ENCODE assay signal across 9 mouse cellular contexts in genomic region chr9:29943209-29944070, GRCm38 (mm10). TPM values are rescaled to one million over a fixed set of nuclear protein-coding genes. Genes with fewer than 3 reads are reported as not detected.
DNase-seq lines count a peak whose midpoint lies in the region; ATAC-seq and TF ChIP-seq lines count a peak whose summit lies in the region.
"Had no signal": no experiment of that assay in that cellular context is flagged by ENCODE, and none has a peak within 500 bp of the region (broad histone marks: within the 10 kb centered on the region; RNA-seq: fewer than 3 reads in every experiment).

No protein-coding gene starts in this region.

- no peak for DNase-seq in heart, adult 9 months (ENCODE audit: low spot score in 2 of 2)
- peak; percentile 42 for DNase-seq in retina, postnatal 1 day
- DNase-seq in retina, embryonic 14.5 days (ENCODE audit: low spot score) = no peak
- peak; percentile 45 for DNase-seq in stomach, postnatal 0 days (ENCODE audit: low spot score)
- no peak for DNase-seq in thymus, postnatal 10 days (ENCODE audit: low spot score in 2 of 2)
- DNase-seq in cerebellum, adult 2 months = no peak
- DNase-seq: adrenal gland, adult 2 months had no signal

- peak overlapping the region; percentile 55 for H3K4me2 ChIP-seq in heart, embryonic 11.5 days
- H3K4me2 ChIP-seq in limb, embryonic 13.5 days (replicated peaks) = peak overlapping the region; percentile 31
- H3K4me2 ChIP-seq in stomach, postnatal 0 days (replicated peaks; ENCODE audit: low read depth) = peak overlapping the region; percentile 35

- no peak for TF ChIP-seq EP300 in stomach, postnatal 0 days (optimal IDR thresholded peaks at IDR 0.05)

- 0 out of 2 replicates have a peak, but pooled peaks cover 2% of the 10 kb centered on the region for H3K27me3 ChIP-seq in heart, embryonic 11.5 days (ENCODE audit: control insufficient read depth, insufficient read depth, low read length)
- peaks cover 10% of the 10 kb centered on the region for H3K27me3 ChIP-seq in limb, embryonic 13.5 days
- H3K27me3 ChIP-seq in stomach, postnatal 0 days (ENCODE audit: control insufficient read depth, insufficient read depth, low read length) = no peaks in the 10 kb centered on the region
- no peaks in the 10 kb centered on the region for H3K27me3 ChIP-seq in cerebellum, adult 2 months (ENCODE audit: control insufficient read depth, insufficient read depth, low read length)

- WGBS in heart, embryonic 11.5 days (ENCODE audit: insufficient replicate concordance) = 14% methylated on average over 20 of the region's 20 CpGs
- WGBS in limb, embryonic 13.5 days = 32% methylated on average over 20 of the region's 20 CpGs
- WGBS in stomach, postnatal 0 days = 17% methylated on average over 20 of the region's 20 CpGs
- WGBS in cerebellum, adult 2 months = 54% methylated on average over 20 of the region's 20 CpGs

- no peak for TF ChIP-seq CTCF in stomach, postnatal 0 days (IDR thresholded peaks at IDR 0.05; ENCODE audit: low read depth)
- no peak for TF ChIP-seq CTCF in cerebellum, adult 2 months (IDR thresholded peaks at IDR 0.05; ENCODE audit: borderline replicate concordance, insufficient read depth, low read depth, low read length)

- H3K4me1 ChIP-seq in heart, embryonic 11.5 days (ENCODE audit: control insufficient read depth, insufficient read depth, low read length) = no peaks in the 10 kb centered on the region
- peaks cover 18% of the 10 kb centered on the region; the same call in 1 of the 2 replicates for H3K4me1 ChIP-seq in limb, embryonic 13.5 days
- no peaks in the 10 kb centered on the region for H3K4me1 ChIP-seq in stomach, postnatal 0 days (replicated peaks; ENCODE audit: control insufficient read depth, insufficient read depth)
- H3K4me1 ChIP-seq in cerebellum, adult 2 months (ENCODE audit: control insufficient read depth, insufficient read depth, low read length) = no peaks in the 10 kb centered on the region

- H3K9ac ChIP-seq in heart, embryonic 11.5 days (ENCODE audit: low read depth, low read length) = peak overlapping the region; percentile 29
- H3K9ac ChIP-seq in limb, embryonic 13.5 days = no peak overlapping the region
- no peak overlapping the region for H3K9ac ChIP-seq in stomach, postnatal 0 days (ENCODE audit: low read length)

- no peaks in the 10 kb centered on the region for H3K36me3 ChIP-seq in heart, embryonic 11.5 days (ENCODE audit: control insufficient read depth, insufficient read depth, low read length)
- no peaks in the 10 kb centered on the region for H3K36me3 ChIP-seq in limb, embryonic 13.5 days
- H3K36me3 ChIP-seq in stomach, postnatal 0 days (ENCODE audit: control insufficient read depth, insufficient read depth, low read length) = no peaks in the 10 kb centered on the region

- peak overlapping the region; percentile 14 for H3K4me3 ChIP-seq in heart, embryonic 11.5 days (ENCODE audit: low read depth, low read length)
- no peak overlapping the region for H3K4me3 ChIP-seq in limb, embryonic 13.5 days
- H3K4me3 ChIP-seq in stomach, postnatal 0 days (ENCODE audit: low read depth, low read length) = no peak overlapping the region
- no peak overlapping the region for H3K4me3 ChIP-seq in cerebellum, adult 2 months (replicated peaks; ENCODE audit: insufficient read depth, low read depth, low read length)

- ATAC-seq in heart, embryonic 11.5 days (replicated peaks; ENCODE audit: insufficient number of reproducible peaks, low FRiP score, low TSS enrichment) = no peak
- no peak for ATAC-seq in limb, embryonic 13.5 days (ENCODE audit: low FRiP score, low read depth)
- 0 out of 2 replicates have a peak, but pooled peaks have one; percentile 32 for ATAC-seq in stomach, postnatal 0 days (ENCODE audit: low FRiP score, low TSS enrichment)

- no peak overlapping the region for H3K27ac ChIP-seq in heart, embryonic 11.5 days (ENCODE audit: low read depth, low read length)
- no peak overlapping the region for H3K27ac ChIP-seq in limb, embryonic 13.5 days
- H3K27ac ChIP-seq in stomach, postnatal 0 days (replicated peaks) = no peak overlapping the region
- no peak overlapping the region for H3K27ac ChIP-seq in cerebellum, adult 2 months (ENCODE audit: insufficient read depth, low read length)

- no peaks in the 10 kb centered on the region for H3K9me3 ChIP-seq in heart, embryonic 11.5 days (replicated peaks; ENCODE audit: control insufficient read depth, low read length)
- no peaks in the 10 kb centered on the region for H3K9me3 ChIP-seq in limb, embryonic 13.5 days
- no peaks in the 10 kb centered on the region for H3K9me3 ChIP-seq in stomach, postnatal 0 days (ENCODE audit: control insufficient read depth, low read length)

- TF ChIP-seq POLR2A in cerebellum, adult 2 months (IDR thresholded peaks at IDR 0.05; ENCODE audit: borderline replicate concordance, insufficient read depth, low read length) = no peak

RNA-seq across cellular contexts. Expression of gene Ntm, which starts 19.5 kb away (rescaled TPM):
- 39.7 and 45.1 TPM in 2 replicates for polyA plus RNA-seq in heart, embryonic 11.5 days (2014; fragmentation: Nextera tagmentation; extraction: Ambion mirVana)
- 38.4 and 40.0 TPM in 2 replicates for polyA plus RNA-seq in limb, embryonic 13.5 days (2015; fragmentation: Nextera tagmentation; extraction: Ambion mirVana)
- polyA plus RNA-seq in stomach, postnatal 0 days (2015; fragmentation: Nextera tagmentation; extraction: Ambion mirVana) = 5.9 TPM in 2 replicates
- 193 and 201 TPM in 2 replicates for polyA plus RNA-seq in cerebellum, adult 2 months (2012; rRNA removed)

Comparison
In these comparisons a context has a peak if more than half of its experiments do, and no peak if none do; other contexts are left out.
1. DNase-seq: peak in retina, postnatal 1 day (single experiment) and stomach, postnatal 0 days (single experiment); none in heart, adult 9 months (0 of 2), retina, embryonic 14.5 days (single experiment), thymus, postnatal 10 days (0 of 2) and cerebellum, adult 2 months (0 of 2).
2. Peak in every context shown above with its lines, with median percentiles within 50 percentile points of each other: H3K4me2 ChIP-seq.